Mouse (Mus musculus): Measurements from ENCODE around the gene Pdgfa. TPM values are rescaled to one million over a fixed set of nuclear protein-coding genes. Genes with fewer than 3 reads are reported as not detected.

Gene Pdgfa
- polyA plus RNA-seq, 1 experiment from 2014 or later, result 13.4 TPM

GRCm38 (mm10) chr5:139015097-139015496 lies 17.9 kb upstream of the Pdgfa start:
- H3K27ac ChIP-seq, result no peak overlapping the region
- 0 out of 2 replicates have a peak, but pooled peaks cover 20% of the 10 kb centered on the region for H3K36me3 ChIP-seq
- no peaks in the 10 kb centered on the region for H3K27me3 ChIP-seq
- H3K4me2 ChIP-seq (replicated peaks), result no peak overlapping the region
- no peak for ATAC-seq (ENCODE audit: low FRiP score)
- WGBS, result 79% methylated on average over 3 of the region's 3 CpGs
- no peaks in the 10 kb centered on the region for H3K9me3 ChIP-seq (replicated peaks)
- no peak overlapping the region for H3K9ac ChIP-seq
- H3K4me1 ChIP-seq, result no peaks in the 10 kb centered on the region
- no peak overlapping the region for H3K4me3 ChIP-seq

DNA sequence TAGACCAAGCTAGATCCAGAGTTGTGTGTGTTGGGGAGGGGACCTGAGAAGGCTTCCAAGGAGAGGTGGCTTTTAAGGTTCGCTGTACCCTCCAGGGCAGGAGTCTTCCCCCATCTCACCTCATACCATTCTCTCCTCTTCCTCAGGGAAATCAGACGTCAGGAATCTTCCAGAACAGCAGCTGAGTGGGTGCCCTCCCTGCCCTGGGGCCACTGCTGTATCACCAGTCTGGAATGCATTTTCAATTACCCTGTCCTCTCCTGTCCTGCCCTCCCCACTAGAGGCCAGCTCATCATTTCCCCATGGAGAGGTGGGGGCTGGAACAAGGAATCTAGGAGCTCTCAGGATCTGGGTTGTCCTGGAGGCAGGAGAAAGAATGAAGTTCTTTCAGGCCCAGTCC lies 13.5 kb upstream of the Pdgfa start:
- H3K9ac ChIP-seq, result no peak overlapping the region
- H3K4me1 ChIP-seq, result no peaks in the 10 kb centered on the region
- H3K36me3 ChIP-seq, result no peaks in the 10 kb centered on the region
- no peak overlapping the region for H3K4me3 ChIP-seq
- 65% methylated on average over 2 of the region's 2 CpGs for WGBS
- H3K9me3 ChIP-seq (replicated peaks), result no peaks in the 10 kb centered on the region
- H3K27ac ChIP-seq, result no peak overlapping the region
- ATAC-seq (ENCODE audit: low FRiP score), result no peak
- H3K4me2 ChIP-seq (replicated peaks), result no peak overlapping the region
- H3K27me3 ChIP-seq, result no peaks in the 10 kb centered on the region; the same call in 1 of the 2 replicates

DNA sequence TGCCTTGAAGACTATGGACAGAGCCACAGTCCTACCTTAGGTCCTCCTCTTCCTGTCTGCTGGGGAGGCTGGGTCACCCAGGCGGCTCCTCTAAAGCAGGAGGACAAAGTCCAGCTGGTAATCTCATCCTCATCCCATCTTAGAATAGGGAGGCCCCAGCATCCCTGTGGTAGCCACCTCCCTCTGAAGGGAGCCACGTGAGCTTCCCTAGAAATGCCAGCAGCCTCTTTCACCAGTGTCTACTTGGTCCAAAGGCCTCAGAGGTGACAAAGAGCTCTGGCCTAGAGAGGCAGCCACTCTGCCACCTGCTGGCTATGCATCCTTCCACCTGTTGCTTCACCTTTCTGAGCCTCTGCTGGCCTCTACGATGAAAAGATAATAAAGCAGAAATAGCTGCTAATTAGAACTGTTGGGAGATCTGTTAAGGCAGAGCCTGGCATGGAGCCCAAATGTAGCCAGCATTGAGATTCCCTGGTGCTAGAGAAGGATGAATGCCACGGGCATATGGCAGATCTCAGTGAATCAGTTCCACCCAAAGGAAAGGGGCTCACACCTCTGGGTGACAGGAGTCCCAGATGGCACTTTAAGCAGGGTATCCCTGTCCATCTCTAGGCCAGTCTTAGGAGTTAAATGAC lies 10.1 kb upstream of the Pdgfa start:
- ATAC-seq (ENCODE audit: low FRiP score), result no peak
- no peak overlapping the region for H3K27ac ChIP-seq
- no peak overlapping the region for H3K4me3 ChIP-seq
- no peaks in the 10 kb centered on the region for H3K4me1 ChIP-seq
- H3K4me2 ChIP-seq (replicated peaks), result no peak overlapping the region
- H3K9me3 ChIP-seq (replicated peaks), result no peaks in the 10 kb centered on the region
- 57% methylated on average over 4 of the region's 4 CpGs for WGBS
- H3K9ac ChIP-seq, result no peak overlapping the region
- H3K27me3 ChIP-seq, result no peaks in the 10 kb centered on the region; the same call in 1 of the 2 replicates
- no peaks in the 10 kb centered on the region for H3K36me3 ChIP-seq

DNA sequence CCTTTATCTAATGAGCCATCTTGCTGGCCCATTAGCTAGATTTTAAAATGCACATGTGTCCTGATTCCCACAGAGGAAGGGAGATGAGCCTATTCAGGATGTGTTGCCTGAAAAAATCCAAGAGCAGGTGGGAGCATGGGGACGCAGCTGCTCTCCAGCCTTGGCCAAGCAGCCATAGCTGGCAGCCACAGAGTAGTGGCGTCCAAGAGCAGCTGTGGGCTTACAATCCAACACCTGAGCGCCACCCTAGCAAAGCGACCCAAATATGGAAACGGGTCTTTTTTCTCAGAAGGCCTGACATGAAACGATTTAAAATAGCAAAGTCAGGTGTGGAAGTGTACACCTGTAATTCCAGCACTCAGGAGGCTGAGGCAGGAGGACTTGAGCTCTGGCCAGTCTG lies 7.4 kb upstream of the Pdgfa start:
- Histone ChIP-seq H3K27ac (no peak overlapping the region), H3K27me3 (peaks cover 13% of the 10 kb centered on the region), H3K4me1 (no peaks in the 10 kb centered on the region), H3K9ac (no peak overlapping the region), H3K4me2 (replicated peaks) (no peak overlapping the region), H3K36me3 (no peaks in the 10 kb centered on the region), H3K4me3 (no peak overlapping the region), H3K9me3 (replicated peaks) (0 out of 2 replicates have a peak, but pooled peaks cover 3% of the 10 kb centered on the region)
- ATAC-seq (ENCODE audit: low FRiP score), result no peak
- WGBS, result 79% methylated on average over 6 of the region's 6 CpGs

DNA sequence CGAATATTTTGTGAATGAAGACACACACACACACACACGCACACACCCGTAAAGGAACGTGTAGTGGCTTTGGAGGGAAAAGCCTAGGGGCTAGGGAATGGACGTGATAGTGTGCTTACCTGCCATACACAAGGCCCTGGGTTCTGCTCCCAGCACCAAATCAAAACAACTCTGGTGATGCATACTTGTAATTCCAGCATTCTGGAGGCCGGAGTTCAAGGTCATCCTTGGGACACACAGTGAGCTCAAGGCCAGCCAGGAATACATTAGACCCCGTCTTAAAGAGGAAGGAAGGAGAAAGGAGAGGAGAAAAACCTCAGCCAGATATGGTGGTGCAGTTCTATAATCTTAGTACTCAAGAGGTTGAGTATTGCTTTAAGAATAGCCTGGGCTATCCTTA lies 2.5 kb upstream of the Pdgfa start:
- no peak overlapping the region for H3K4me3 ChIP-seq
- peaks cover 52% of the 10 kb centered on the region for H3K27me3 ChIP-seq
- 0 out of 2 replicates have a peak, but pooled peaks cover 3% of the 10 kb centered on the region for H3K9me3 ChIP-seq (replicated peaks)
- ATAC-seq (ENCODE audit: low FRiP score), result no peak
- no peak overlapping the region for H3K9ac ChIP-seq
- no peak overlapping the region for H3K4me2 ChIP-seq (replicated peaks)
- H3K27ac ChIP-seq, result no peak overlapping the region
- WGBS, result 77% methylated on average over 7 of the region's 7 CpGs
- no peaks in the 10 kb centered on the region for H3K36me3 ChIP-seq
- peaks cover 31% of the 10 kb centered on the region for H3K4me1 ChIP-seq

GRCm38 (mm10) chr5:138997936-138998580 lies 888 bp upstream of the Pdgfa start:
- ATAC-seq (ENCODE audit: low FRiP score), result no peak
- H3K4me1 ChIP-seq, result peaks cover 47% of the 10 kb centered on the region
- peak overlapping the region; percentile 97 for H3K4me2 ChIP-seq (replicated peaks)
- WGBS, result 2% methylated on average over 30 of the region's 30 CpGs
- H3K9me3 ChIP-seq (replicated peaks), result 0 out of 2 replicates have a peak, but pooled peaks cover 3% of the 10 kb centered on the region
- peaks cover 65% of the 10 kb centered on the region for H3K27me3 ChIP-seq
- H3K9ac ChIP-seq, result peak overlapping the region; percentile 35; the same call in 1 of the 2 replicates
- H3K36me3 ChIP-seq, result no peaks in the 10 kb centered on the region
- no peak overlapping the region for H3K27ac ChIP-seq
- H3K4me3 ChIP-seq, result peak overlapping the region; percentile 26

- Histone ChIP-seq H3K27me3 (peaks cover 80% of the 10 kb centered on the region), H3K36me3 (no peaks in the 10 kb centered on the region), H3K9ac (no peak overlapping the region), H3K9me3 (replicated peaks) (no peaks in the 10 kb centered on the region), H3K4me3 (peak overlapping the region; percentile 54), H3K27ac (no peak overlapping the region), H3K4me2 (replicated peaks) (peak overlapping the region; percentile 97), H3K4me1 (peaks cover 60% of the 10 kb centered on the region)
- ATAC-seq (ENCODE audit: low FRiP score), result peak; percentile 0; the same call in 1 of the 2 replicates
- 1% methylated on average over 24 of the region's 24 CpGs for WGBS
These were observed 672 bp downstream of the Pdgfa start for GRCm38 (mm10) chr5:138996322-138997073.

DNA sequence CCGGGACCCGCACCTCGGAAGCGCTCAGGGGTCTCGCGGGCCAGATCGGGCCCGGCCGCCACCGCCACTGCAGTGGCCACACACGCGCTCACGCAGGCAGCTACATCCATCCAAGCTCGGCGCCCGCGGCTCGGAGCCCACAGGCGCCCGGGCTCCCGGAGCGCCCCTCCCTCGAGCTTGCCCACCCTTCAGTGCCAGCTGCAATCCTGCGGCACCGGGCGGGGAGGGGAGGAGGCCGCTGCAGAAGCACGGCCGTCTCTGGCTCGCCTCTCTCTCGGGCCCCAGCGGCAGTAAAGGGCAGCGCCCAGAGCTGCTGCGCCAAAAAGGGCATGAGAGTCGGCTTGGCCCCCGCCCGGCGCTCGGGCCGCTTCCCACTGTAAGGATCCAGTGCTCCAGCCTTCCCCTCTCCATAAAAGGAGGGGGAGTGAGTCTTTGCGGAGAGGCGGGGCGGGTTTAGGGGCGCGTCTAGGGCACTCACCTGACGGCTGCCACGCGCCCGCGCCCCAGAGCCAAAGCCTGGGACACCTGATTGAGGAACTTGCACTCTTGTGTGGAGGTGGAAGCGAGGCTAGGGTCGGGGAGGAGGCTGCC lies 1.4 kb downstream of the Pdgfa start:
- peak; percentile 43 for ATAC-seq (ENCODE audit: low FRiP score)
- no peaks in the 10 kb centered on the region for H3K36me3 ChIP-seq
- under 1% methylated on average over 35 of the region's 52 CpGs for WGBS
- H3K27me3 ChIP-seq, result peaks cover 82% of the 10 kb centered on the region
- H3K9ac ChIP-seq, result peak overlapping the region; percentile 80
- no peaks in the 10 kb centered on the region for H3K9me3 ChIP-seq (replicated peaks)
- H3K4me2 ChIP-seq (replicated peaks), result peak overlapping the region; percentile 97
- peaks cover 60% of the 10 kb centered on the region for H3K4me1 ChIP-seq
- peak overlapping the region; percentile 54 for H3K4me3 ChIP-seq
- peak overlapping the region; percentile 80 for H3K27ac ChIP-seq

GRCm38 (mm10) chr5:138994786-138995720 lies 2.1 kb downstream of the Pdgfa start:
- peak; percentile 46 for ATAC-seq (ENCODE audit: low FRiP score)
- Histone ChIP-seq H3K27ac (peak overlapping the region; percentile 80), H3K9ac (peak overlapping the region; percentile 80), H3K4me1 (peaks cover 60% of the 10 kb centered on the region), H3K4me2 (replicated peaks) (peak overlapping the region; percentile 97), H3K36me3 (no peaks in the 10 kb centered on the region), H3K27me3 (peaks cover 86% of the 10 kb centered on the region), H3K9me3 (replicated peaks) (no peaks in the 10 kb centered on the region), H3K4me3 (peak overlapping the region; percentile 54)
- under 1% methylated on average over 90 of the region's 127 CpGs for WGBS

DNA sequence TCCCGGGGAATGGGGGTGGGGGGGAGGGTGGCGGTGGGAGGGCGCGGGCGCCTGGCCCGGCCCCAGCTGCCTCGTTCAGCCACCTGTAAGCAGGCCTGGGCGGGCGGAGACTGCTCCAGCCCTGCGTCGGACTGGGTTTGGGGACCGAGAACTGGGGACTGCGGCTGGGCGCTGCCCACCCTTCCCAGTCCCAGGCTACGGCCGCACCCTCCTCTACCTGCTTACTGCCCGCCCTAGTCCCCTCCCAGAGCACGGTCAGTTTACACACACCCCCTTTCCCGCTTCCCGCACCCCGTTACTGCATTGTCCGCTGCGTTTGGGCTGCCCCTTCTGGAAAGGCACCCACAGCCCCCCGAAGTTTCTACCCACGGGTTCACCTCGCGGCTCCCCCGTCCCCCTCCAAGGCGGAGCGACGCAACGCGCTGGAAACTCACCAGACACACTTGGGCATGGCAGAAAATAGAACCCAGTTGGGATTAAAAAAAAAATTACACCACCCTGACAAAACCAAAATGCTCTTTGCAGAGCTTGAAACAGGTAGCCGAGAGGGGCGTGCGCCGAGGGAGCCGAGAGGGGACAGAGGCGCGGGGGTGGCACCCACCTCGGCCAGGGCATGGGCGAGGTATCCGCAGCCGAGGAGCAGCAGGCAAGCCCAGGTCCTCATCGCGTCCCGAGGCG lies 2.9 kb downstream of the Pdgfa start:
- Histone ChIP-seq H3K9me3 (replicated peaks) (no peaks in the 10 kb centered on the region), H3K27me3 (peaks cover 80% of the 10 kb centered on the region), H3K27ac (peak overlapping the region; percentile 66), H3K4me2 (replicated peaks) (peak overlapping the region; percentile 97), H3K4me3 (peak overlapping the region; percentile 54), H3K4me1 (peaks cover 63% of the 10 kb centered on the region), H3K36me3 (no peaks in the 10 kb centered on the region), H3K9ac (peak overlapping the region; percentile 80)
- 0 out of 2 replicates have a peak, but pooled peaks have one; percentile 10 for ATAC-seq (ENCODE audit: low FRiP score)
- WGBS, result under 1% methylated on average over 44 of the region's 48 CpGs
